Mouse (Mus musculus) myocyte (in vitro differentiated cells): Measurements from ENCODE around the gene Drosha. TPM values are rescaled to one million over a fixed set of nuclear protein-coding genes. Genes with fewer than 3 reads are reported as not detected.

Source experiments
- H3K27me3 ChIP-seq: one replicate; pipeline ENCODE4 v1.6.1; 2011; ENCODE audit not compliant: control insufficient read depth, insufficient read depth, insufficient read length
- H3K36me3 ChIP-seq: one replicate; pipeline ENCODE4 v1.6.1; 2011; ENCODE audit not compliant: control insufficient read depth, insufficient read depth
- H3K4me2 ChIP-seq: one replicate; pipeline ENCODE4 v1.6.1; 2011; ENCODE audit warnings: low read depth, control low read depth
- H3K4me3 ChIP-seq: one replicate; pipeline ENCODE4 v1.5.1; 2011; ENCODE audit warnings: mild to moderate bottlenecking, control low read depth, moderate library complexity
- H3K79me2 ChIP-seq: one replicate; pipeline ENCODE4 v1.6.1; 2011; ENCODE audit not compliant: control insufficient read depth, insufficient read depth
- H3ac ChIP-seq: one replicate; pipeline ENCODE4 v1.6.1; 2011; ENCODE audit not compliant: control insufficient read depth, insufficient read length
- CEBPB ChIP-seq: IDR thresholded peaks from 2 replicates; pipeline ENCODE4 v1.6.1; 2011; ENCODE audit warnings: mild to moderate bottlenecking, moderate library complexity; ENCODE audit not compliant: poor library complexity, insufficient read depth, severe bottlenecking
- E2F4 ChIP-seq: IDR thresholded peaks from one replicate; pipeline ENCODE4 v1.6.1; 2011; ENCODE audit warnings: mild to moderate bottlenecking, control low read depth, moderate library complexity; ENCODE audit not compliant: insufficient read depth
- MAX ChIP-seq: IDR thresholded peaks from one replicate; pipeline ENCODE4 v1.6.1; 2011; ENCODE audit warnings: low read depth, mild to moderate bottlenecking, control low read depth
- MYOD1 ChIP-seq, 3 experiments: IDR thresholded peaks; one replicate each; pipeline ENCODE4 v1.6.1; 2011; ENCODE audit warnings: control low read depth in 2 of 3, low read depth in 2 of 3, mild to moderate bottlenecking in 2 of 3, moderate library complexity in 1 of 3; ENCODE audit not compliant: insufficient read length in 2 of 3, control insufficient read depth in 1 of 3
- MYOG ChIP-seq, 3 experiments: IDR thresholded peaks; one replicate each; pipeline ENCODE4 v1.6.1; 2011; ENCODE audit warnings: control low read depth in 2 of 3, low read depth in 2 of 3, mild to moderate bottlenecking in 2 of 3; ENCODE audit not compliant: insufficient read length in 2 of 3, control insufficient read depth in 1 of 3, insufficient read depth in 1 of 3
- POLR2A ChIP-seq: IDR thresholded peaks from one replicate; pipeline ENCODE4 v1.6.1; 2011; ENCODE audit warnings: low read depth, mild to moderate bottlenecking, control low read depth, moderate library complexity; ENCODE audit not compliant: insufficient read length
- POLR2AphosphoS2 ChIP-seq: IDR thresholded peaks from one replicate; pipeline ENCODE4 v1.6.1; 2011; ENCODE audit warnings: low read depth, control low read depth; ENCODE audit not compliant: insufficient read length
- REST ChIP-seq: IDR thresholded peaks from one replicate; pipeline ENCODE4 v1.6.1; 2011; ENCODE audit warnings: mild to moderate bottlenecking, control low read depth, moderate library complexity; ENCODE audit not compliant: insufficient read depth, insufficient read length
- SRF ChIP-seq: IDR thresholded peaks from one replicate; pipeline ENCODE4 v1.6.1; 2011; ENCODE audit warnings: low read depth; ENCODE audit not compliant: control insufficient read depth, insufficient read length
- TCF12 ChIP-seq: IDR thresholded peaks from one replicate; pipeline ENCODE4 v1.6.1; 2011; ENCODE audit warnings: mild to moderate bottlenecking, control low read depth; ENCODE audit not compliant: poor library complexity, insufficient read depth, severe bottlenecking
- TCF3 ChIP-seq: IDR thresholded peaks from one replicate; pipeline ENCODE4 v1.6.1; 2011; ENCODE audit warnings: low read depth, control low read depth; ENCODE audit not compliant: insufficient read length
- USF1 ChIP-seq: IDR thresholded peaks from one replicate; pipeline ENCODE4 v1.6.1; 2011; ENCODE audit warnings: low read depth, mild to moderate bottlenecking, control low read depth, moderate library complexity
- polyA plus RNA-seq: library from polyadenylated mRNA; unstranded; fragments of >200 nt; fragmentation: generic; extraction: Trizol; gene quantifications from one replicate; pipeline ENCODE4 v1.2.1, GENCODE M21; 2012; ENCODE audit warnings: missing spikeins

Gene Drosha
- polyA plus RNA-seq, 1 experiment = 40.4 TPM

DNA sequence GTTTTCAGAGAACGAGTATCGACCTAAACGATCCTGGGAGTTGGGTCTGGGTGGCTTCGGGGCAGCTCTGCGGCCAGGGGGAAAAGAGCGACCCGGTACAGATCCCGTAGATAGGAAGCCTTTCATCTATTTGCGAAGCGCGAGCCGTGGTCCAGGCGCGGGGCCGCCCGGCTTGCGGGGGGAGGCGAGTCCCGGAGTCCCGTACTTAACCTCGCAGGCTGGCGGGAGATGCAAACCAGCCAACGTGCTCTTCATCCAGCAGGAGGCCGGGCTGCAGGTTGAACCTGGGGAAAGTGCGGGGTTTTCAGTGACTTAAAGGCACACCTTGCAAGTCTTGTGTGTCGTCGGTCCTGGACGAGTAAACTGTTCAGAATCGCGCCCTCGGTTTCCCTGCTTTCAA is 350 bp downstream of the Drosha start:
- peaks cover 31% of the 10 kb centered on the region for H3K79me2 ChIP-seq
- no peak for TF ChIP-seq CEBPB
- no peak for TF ChIP-seq MYOG (IDR thresholded peaks at IDR 0.05; ENCODE audit: control insufficient read depth in 1 of 3, insufficient read depth in 1 of 3, insufficient read length in 2 of 3, low read depth in 2 of 3)
- TF ChIP-seq TCF3 = no peak
- TF ChIP-seq TCF12 = no peak
- TF ChIP-seq SRF = no peak
- TF ChIP-seq E2F4 = no peak
- no peak for TF ChIP-seq MAX
- no peak for TF ChIP-seq MYOD1 (IDR thresholded peaks at IDR 0.05; ENCODE audit: control insufficient read depth in 1 of 3, insufficient read length in 2 of 3, low read depth in 2 of 3)
- no peak for TF ChIP-seq POLR2AphosphoS2
- TF ChIP-seq REST = no peak
- TF ChIP-seq USF1 = no peak
- TF ChIP-seq POLR2A = no peak
- peak overlapping the region; percentile 89 for H3K4me2 ChIP-seq
- peak overlapping the region; percentile 82 for H3ac ChIP-seq
- H3K27me3 ChIP-seq = no peaks in the 10 kb centered on the region
- H3K4me3 ChIP-seq = peak overlapping the region; percentile 90
- H3K36me3 ChIP-seq = peaks cover 31% of the 10 kb centered on the region

DNA sequence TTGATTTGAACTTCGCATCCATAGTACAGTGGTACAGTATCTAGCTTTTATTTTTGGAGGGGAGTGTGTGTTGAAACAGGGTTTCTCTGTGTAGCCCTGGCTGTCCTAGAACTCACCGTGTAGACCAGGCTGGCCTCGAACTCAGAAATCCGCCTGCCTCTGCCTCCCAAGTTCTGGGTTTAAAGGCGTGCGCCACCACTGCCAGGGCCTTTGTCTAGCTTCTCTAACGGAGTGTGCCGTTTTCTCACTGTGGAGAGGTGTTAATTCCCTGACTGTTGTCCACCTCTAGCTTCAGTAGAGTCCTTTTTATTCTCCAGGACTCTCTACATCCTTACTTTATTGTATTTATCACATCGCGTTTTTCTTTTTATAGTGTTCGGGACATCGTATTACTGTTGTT is 793 bp downstream of the Drosha start:
- Histone ChIP-seq H3K27me3 (no peaks in the 10 kb centered on the region), H3ac (peak overlapping the region; percentile 82), H3K4me2 (peak overlapping the region; percentile 89), H3K4me3 (peak overlapping the region; percentile 90), H3K79me2 (peaks cover 31% of the 10 kb centered on the region), H3K36me3 (peaks cover 29% of the 10 kb centered on the region)
- no peak for TF ChIP-seq REST
- TF ChIP-seq POLR2A = no peak
- TF ChIP-seq SRF = no peak
- no peak for TF ChIP-seq TCF3
- TF ChIP-seq USF1 = no peak
- no peak for TF ChIP-seq CEBPB
- TF ChIP-seq TCF12 = no peak
- no peak for TF ChIP-seq E2F4
- TF ChIP-seq MAX = no peak
- no peak for TF ChIP-seq MYOG (IDR thresholded peaks at IDR 0.05; ENCODE audit: control insufficient read depth in 1 of 3, insufficient read depth in 1 of 3, insufficient read length in 2 of 3, low read depth in 2 of 3)
- TF ChIP-seq POLR2AphosphoS2 = no peak
- no peak for TF ChIP-seq MYOD1 (IDR thresholded peaks at IDR 0.05; ENCODE audit: control insufficient read depth in 1 of 3, insufficient read length in 2 of 3, low read depth in 2 of 3)

DNA sequence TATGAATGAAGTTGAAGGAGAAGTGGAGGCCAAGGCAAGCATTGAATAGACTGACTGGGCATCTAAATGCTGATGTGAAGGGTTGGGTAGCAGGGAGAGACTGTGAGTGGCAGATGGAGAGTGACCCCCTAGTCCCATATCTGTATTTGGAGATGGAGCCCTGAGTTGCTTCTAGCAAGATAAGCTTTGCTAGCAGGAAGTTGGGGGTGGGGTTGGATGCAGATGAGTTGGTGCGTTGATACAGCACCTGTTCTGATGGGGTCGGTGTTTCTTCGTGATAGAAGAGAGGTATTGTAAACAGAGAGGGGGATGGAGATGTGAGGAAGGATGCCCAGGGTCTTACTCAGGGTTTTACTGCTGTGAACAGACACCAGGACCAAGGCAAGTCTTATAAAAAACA is 5.3 kb downstream of the Drosha start:
- Histone ChIP-seq H3K4me3 (no peak overlapping the region), H3K27me3 (no peaks in the 10 kb centered on the region), H3K79me2 (peaks cover 16% of the 10 kb centered on the region), H3K36me3 (peaks cover 21% of the 10 kb centered on the region), H3ac (no peak overlapping the region), H3K4me2 (no peak overlapping the region)
- no peak for TF ChIP-seq CEBPB
- no peak for TF ChIP-seq E2F4
- TF ChIP-seq MYOG (IDR thresholded peaks at IDR 0.05; ENCODE audit: control insufficient read depth in 1 of 3, insufficient read depth in 1 of 3, insufficient read length in 2 of 3, low read depth in 2 of 3) = no peak
- TF ChIP-seq TCF3 = no peak
- TF ChIP-seq POLR2AphosphoS2 = no peak
- TF ChIP-seq REST = no peak
- TF ChIP-seq POLR2A = no peak
- no peak for TF ChIP-seq TCF12
- no peak for TF ChIP-seq SRF
- no peak for TF ChIP-seq MYOD1 (IDR thresholded peaks at IDR 0.05; ENCODE audit: control insufficient read depth in 1 of 3, insufficient read length in 2 of 3, low read depth in 2 of 3)
- no peak for TF ChIP-seq USF1
- TF ChIP-seq MAX = no peak

DNA sequence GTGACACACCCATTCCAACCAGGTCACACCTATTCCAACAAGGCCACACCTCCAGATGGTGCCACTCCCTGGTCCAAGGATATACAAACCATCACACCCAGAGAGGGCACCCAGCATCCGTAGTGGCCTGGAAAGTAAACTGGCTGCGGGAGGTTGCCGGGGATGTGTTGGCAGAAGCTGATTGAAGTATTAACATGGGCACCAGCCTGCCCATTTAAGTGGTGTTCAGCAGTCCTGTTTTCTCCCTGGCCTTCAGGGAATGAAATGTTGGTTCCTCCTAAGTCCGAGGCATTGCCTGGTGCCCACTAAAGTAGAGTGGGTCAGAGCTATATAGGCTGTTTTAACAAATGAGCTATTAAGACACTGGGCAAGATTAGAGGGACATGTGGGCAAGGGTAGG is 8.0 kb downstream of the Drosha start:
- no peak for TF ChIP-seq REST
- no peak for TF ChIP-seq E2F4
- no peak for TF ChIP-seq POLR2A
- H3K4me2 ChIP-seq = no peak overlapping the region
- H3K27me3 ChIP-seq = no peaks in the 10 kb centered on the region
- H3K36me3 ChIP-seq = peaks cover 40% of the 10 kb centered on the region
- H3K79me2 ChIP-seq = no peaks in the 10 kb centered on the region
- no peak overlapping the region for H3K4me3 ChIP-seq
- no peak overlapping the region for H3ac ChIP-seq

DNA sequence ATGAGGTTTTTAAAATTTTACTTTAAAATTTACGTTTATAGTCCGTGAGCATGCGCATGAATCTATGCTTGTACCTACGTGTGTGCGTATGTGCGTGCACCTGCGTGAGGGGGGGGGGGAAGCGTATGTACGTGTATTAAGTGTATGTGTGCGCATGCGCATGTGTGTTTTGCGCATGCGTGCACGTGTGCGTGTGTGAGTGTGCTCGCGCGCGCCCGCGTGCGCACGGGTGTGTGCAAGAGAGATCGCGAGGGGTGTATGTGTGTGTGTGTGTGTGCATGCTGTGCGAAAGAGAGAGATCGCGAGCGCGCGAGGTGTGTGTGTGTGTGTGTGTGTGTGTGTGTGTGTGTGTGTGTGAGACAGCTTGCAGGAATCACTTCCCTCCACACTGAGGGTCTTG is 8.8 kb downstream of the Drosha start:
- H3K79me2 ChIP-seq = no peaks in the 10 kb centered on the region
- H3K4me3 ChIP-seq = no peak overlapping the region
- no peak overlapping the region for H3ac ChIP-seq
- H3K4me2 ChIP-seq = no peak overlapping the region
- H3K27me3 ChIP-seq = no peaks in the 10 kb centered on the region
- TF ChIP-seq USF1 (no peak), TCF12 (no peak), MAX (no peak), E2F4 (no peak), SRF (no peak), MYOD1 (IDR thresholded peaks at IDR 0.05; ENCODE audit: control insufficient read depth in 1 of 3, insufficient read length in 2 of 3, low read depth in 2 of 3) (no peak), POLR2A (no peak)
- H3K36me3 ChIP-seq = peaks cover 45% of the 10 kb centered on the region
